Mouse (Mus musculus): ENCODE measurements around the gene Adam22. TPM values are rescaled to one million over a fixed set of nuclear protein-coding genes. Genes with fewer than 3 reads are reported as not detected.

Gene Adam22
- total RNA-seq (2014; fragmentation: Nextera tagmentation) = 0.17 TPM in 1 of 2 replicates, not detected in the other
- total RNA-seq (2017) = 0.33 and 1.4 TPM in 2 replicates

DNA sequence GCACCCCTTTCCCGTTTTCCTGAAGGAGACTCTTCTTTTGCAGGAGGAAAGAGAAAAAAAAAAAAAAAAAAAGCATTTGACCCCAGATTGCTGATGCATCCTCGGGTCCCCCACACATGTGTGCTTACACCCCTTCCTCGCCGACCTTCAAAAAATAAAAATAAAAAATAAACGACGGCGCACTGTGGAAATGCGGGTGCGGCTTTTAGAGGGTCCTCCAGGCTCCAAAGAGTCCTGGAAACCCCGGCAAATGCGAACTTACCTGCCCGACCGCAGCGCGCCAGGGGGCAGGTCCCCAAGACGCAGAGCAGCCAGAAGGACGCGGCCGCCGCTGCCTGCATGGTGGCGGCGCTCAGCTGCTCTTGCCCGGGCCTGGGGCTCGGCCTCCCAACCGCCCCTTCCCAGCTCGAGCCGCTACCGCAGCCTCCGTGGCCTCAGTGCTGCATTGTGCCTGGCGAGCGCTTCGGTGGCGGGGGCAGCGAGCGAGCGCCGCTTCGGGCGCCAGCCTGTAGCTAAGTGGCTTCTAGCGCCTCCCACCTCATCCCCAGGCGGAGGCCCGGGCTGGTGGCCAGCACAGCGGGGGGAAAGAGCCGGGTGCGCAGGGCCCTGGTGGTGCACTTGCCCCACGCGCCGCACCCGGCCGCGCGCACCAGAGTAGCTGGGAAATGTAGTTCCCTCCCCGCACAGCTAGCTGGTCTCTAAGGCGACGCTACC lies at the start of gene Adam22:
Gene Adam22, minus strand, starts transcription at position 547 of the 714 bp plus-strand sequence.
- peak; percentile 97 for ATAC-seq (replicated peaks; ENCODE audit: low FRiP score, low TSS enrichment, poor library complexity, severe bottlenecking)

DNA sequence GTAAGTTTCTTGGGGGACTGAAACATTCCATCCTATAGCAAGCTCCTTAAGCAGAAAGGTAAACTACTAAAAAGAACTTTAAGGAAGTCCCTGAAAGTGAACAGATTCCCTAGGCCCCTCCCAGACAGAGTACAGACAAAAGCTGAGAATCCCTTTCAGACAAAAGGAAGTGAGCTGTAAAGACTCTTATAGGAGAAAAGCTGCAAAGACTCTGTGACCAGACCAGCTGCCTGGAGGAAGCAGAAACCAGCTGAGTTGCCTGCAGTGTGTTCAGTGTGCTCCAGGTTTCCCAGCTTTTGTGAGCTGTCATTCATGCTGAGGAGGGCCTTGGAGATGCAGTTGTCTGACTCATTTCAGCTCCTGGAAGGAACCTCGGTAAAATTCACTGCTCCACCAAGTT lies 49.5 kb upstream of the Adam22 start:
- no peak for ATAC-seq (replicated peaks; ENCODE audit: low FRiP score, low TSS enrichment, poor library complexity, severe bottlenecking)

DNA sequence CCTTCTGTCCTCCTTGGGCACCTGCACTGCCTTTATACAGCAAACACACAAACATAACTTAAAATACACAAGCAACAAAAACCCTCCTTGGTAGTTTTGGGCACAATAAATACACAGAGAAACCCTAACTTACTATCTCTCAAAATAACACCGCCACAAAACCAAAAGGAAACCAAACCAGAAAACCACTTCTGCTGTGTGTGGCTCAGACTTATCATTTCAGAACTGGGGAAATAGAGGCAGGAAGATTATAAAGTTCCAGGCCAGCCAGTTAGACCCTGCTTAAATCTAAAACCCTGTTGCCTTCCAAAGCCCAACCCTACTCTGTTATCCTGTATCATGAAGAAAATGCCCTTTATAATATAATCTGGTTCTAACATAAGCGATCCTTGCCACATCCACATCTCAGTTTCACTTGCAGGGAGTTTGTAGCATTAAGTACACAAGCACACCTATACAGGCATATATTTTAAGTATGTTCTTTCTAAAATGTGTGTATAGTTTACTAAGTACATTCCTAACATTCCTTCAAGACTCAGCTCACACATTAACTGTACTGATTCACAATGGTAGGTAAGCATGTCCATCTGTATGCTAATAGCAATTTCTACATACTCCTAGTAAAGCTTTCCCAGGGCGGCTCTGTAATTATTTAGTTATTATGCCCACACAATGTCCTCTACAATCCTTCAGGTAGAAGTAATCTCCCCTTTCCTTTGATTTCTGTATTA lies 48.9 kb upstream of the Adam22 start:
- no peak for ATAC-seq (replicated peaks; ENCODE audit: low FRiP score, low TSS enrichment, poor library complexity, severe bottlenecking)

DNA sequence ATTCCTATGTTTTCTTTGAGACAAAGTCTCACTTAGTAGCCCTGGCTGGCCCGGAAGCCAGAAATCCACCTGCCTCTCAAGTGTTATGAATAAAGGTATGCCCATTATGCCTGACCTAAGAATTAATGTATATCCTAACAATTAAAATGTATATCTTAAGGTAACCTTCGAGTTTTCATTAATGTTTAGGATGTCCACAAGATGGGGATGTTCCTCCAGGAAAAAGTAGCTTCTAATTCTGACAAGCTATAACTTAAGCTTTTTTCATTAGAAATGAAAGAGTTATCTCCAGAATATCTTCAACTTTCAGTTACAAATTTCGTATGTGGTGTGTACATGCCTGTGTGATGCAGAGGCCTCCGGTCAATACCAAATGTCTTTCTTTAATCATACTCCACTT lies 40.8 kb upstream of the Adam22 start:
- no peak for ATAC-seq (replicated peaks; ENCODE audit: low FRiP score, low TSS enrichment, poor library complexity, severe bottlenecking)

- no peak for ATAC-seq (replicated peaks; ENCODE audit: low FRiP score, low TSS enrichment, poor library complexity, severe bottlenecking)
Observed at GRCm38 (mm10) chr5:8397587-8398249, 29.8 kb upstream of the Adam22 start.

DNA sequence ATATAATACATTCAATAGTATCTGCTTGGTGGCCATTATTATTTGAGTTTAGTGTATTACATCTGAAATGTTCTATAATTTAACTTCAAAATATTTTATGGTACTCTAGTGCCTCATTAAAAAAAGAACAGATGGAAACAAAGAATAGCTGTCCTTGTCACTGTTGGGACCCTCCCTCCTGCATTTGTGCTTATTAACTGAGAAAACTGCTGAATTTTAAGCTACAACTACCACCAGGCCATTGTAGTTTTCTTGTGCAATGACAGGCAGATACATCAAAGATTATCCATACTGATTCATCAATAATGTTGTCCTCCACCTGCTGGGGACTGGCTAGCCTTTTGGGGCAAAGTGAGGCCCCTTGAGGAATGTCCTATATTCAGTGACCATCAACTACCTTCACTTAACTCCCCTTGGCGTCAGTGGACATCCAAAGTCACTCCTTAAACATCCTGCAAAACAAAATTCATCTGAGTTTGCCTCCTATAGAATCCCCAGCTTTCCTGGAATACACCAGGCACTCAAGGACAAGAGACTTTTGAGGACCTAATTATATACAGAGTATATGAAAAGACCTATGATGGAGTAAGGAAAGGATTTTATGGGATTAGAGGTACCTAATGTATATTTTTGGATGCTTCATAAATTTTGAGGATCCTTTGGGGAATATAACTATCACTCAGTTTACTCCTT lies 26.1 kb upstream of the Adam22 start:
- no peak for ATAC-seq (replicated peaks; ENCODE audit: low FRiP score, low TSS enrichment, poor library complexity, severe bottlenecking)

DNA sequence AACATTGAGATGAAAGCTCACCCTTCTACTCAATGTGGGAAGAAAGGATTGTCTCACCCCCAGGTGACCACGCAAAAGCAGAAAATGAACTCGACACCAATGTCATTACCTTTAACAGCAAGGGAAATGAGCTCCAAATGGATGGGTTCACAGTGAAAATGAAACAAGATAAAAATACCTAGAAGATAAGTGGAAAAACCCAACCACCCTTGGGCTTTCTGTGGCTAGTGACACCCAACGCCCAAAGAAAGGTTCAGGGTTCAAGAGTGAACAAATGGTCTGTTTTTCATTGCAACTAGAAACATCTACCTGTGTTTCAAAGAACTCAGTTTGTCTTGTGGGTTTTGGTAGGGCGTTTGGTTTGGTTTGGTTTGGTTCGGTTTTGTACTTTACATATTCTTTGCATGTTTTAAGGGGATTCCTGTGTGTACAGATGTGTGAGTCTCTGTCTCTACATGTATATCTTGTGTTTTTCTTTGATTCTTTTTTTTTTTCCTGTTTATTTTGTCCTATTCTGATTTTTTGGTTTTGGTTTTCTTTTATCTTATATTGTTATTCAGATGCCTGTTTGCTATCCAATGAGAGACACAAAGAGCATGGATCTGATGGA lies 6.4 kb upstream of the Adam22 start:
- no peak for ATAC-seq (replicated peaks; ENCODE audit: low FRiP score, low TSS enrichment, poor library complexity, severe bottlenecking)

GRCm38 (mm10) chr5:8373415-8373814 lies 5.5 kb upstream of the Adam22 start:
- ATAC-seq (replicated peaks; ENCODE audit: low FRiP score, low TSS enrichment, poor library complexity, severe bottlenecking) = no peak

- peak; percentile 50; the same call in 1 of the 2 replicates for ATAC-seq (replicated peaks; ENCODE audit: low FRiP score, low TSS enrichment, poor library complexity, severe bottlenecking)
Observed at GRCm38 (mm10) chr5:8368781-8369180, 821 bp upstream of the Adam22 start.

DNA sequence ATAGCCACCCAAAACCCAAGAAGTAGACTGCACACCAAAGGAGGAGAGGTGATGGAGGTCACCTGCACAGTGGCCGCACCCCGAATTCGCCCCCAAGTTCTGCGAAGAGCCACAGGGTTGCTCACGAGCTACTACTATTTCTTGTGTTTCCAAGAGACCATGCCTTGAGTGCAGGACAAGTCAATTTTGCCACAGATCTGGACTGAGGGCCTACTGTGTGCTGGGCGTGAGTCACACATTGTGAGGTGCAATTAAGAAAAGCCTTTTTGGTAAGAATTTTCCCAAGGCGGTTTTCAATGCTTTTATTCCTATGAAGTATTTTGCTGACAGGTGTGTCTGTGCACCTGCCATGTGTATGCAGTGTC lies 350 bp upstream of the Adam22 start:
- ATAC-seq (replicated peaks; ENCODE audit: low FRiP score, low TSS enrichment, poor library complexity, severe bottlenecking) = no peak

- ATAC-seq (replicated peaks; ENCODE audit: low FRiP score, low TSS enrichment, poor library complexity, severe bottlenecking) = no peak
Observed at GRCm38 (mm10) chr5:8366771-8367613, 968 bp downstream of the Adam22 start.

DNA sequence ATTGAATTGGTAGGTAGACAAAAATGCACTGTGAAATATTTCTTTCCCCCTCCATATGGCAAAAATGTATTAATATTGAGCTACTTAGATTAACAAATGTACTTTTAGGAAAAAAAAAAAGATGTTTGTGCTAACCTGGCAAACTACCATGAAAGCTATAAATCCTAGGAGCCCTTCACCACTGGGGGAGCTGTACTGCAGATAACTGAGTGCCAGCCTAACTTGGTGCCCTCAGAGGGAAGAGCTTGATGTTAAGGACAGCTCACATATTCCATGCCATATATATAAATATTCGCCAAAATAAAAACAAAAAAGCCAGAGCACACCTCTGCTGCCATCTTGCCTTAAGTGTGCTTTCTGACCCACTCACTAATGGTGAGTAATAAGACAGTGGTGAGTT lies 5.6 kb downstream of the Adam22 start:
- ATAC-seq (replicated peaks; ENCODE audit: low FRiP score, low TSS enrichment, poor library complexity, severe bottlenecking) = peak; percentile 82

DNA sequence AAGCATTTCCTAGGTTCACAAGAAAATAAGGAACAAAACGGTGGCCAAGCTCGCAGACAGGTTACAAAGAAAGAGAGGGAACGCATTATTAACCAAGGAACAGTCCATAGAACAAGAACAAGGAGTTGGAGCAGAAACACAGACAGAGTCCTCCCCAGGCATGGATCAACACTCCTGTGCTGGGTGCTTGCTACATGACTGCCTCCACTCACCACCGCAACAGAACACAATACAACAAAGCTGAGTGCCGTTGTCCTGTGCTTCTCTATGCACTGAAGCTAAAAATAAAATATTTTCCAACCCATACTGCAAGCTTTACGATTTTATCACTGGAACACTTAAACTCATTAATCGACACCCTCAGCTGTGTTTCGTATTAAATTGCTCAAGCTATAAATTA lies 10.3 kb downstream of the Adam22 start:
- no peak for ATAC-seq (replicated peaks; ENCODE audit: low FRiP score, low TSS enrichment, poor library complexity, severe bottlenecking)

- 0 out of 2 replicates have a peak, but pooled peaks have one; percentile 44 for ATAC-seq (replicated peaks; ENCODE audit: low FRiP score, low TSS enrichment, poor library complexity, severe bottlenecking)
Observed at GRCm38 (mm10) chr5:8356885-8357651, 10.9 kb downstream of the Adam22 start.

DNA sequence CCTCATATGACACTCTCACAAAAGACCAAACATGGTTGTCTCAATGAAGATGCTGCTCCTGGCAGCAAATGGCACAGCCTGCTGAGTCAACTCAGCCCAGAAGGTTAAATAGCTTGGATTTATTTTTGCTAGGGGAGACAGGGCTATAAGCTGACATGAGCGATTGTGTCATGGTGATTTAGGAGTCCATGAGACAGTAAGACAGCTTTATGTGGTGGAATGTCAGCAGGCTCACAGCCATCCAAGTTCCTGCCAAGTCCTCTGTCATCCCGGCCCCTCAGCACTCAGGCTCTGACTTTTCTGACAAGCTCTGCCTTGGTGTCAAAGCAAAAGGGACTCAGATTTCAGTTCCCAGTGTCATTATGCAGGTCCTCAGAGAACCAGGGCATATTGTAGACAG lies 11.6 kb downstream of the Adam22 start:
- no peak for ATAC-seq (replicated peaks; ENCODE audit: low FRiP score, low TSS enrichment, poor library complexity, severe bottlenecking)

DNA sequence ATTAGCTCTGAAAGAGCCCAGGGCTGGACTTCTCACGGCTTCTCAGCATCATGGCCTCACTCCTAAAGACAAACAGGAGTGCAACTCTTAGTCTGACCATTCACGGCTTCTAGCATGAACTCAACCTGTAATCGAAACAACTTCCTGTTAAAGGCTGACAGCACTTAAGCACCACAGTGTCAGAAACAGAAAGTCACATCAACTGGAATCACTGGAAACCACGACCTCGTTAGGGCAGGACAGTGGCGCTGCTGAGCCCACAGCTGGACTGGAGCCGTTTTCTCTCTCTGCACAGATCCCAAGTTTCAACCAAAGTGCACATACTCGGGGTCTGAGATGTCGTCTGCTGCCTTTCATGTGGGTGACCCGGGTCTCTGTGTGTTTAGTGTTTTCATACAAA lies 18.4 kb downstream of the Adam22 start:
- no peak for ATAC-seq (replicated peaks; ENCODE audit: low FRiP score, low TSS enrichment, poor library complexity, severe bottlenecking)

DNA sequence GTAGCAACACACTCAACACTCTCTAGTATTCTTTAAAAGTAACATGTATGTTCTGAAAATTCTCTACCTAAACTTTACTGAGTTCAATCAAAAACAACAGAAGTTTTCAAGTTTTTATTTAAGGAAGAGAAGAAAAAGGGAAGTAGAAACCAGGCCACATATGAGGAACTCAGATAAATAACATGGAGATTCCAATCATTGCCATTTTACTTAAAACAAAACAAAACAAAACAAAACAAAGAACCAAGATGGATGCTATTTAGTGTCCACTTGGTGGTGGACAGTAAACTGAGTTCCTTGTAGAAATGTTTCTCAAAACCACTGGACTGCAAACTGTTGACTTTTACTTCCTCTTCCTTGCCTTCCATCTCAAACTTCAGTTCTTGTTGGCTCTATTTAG lies 21.6 kb downstream of the Adam22 start:
- ATAC-seq (replicated peaks; ENCODE audit: low FRiP score, low TSS enrichment, poor library complexity, severe bottlenecking) = no peak

GRCm38 (mm10) chr5:8343296-8343695 lies 24.7 kb downstream of the Adam22 start:
- no peak for ATAC-seq (replicated peaks; ENCODE audit: low FRiP score, low TSS enrichment, poor library complexity, severe bottlenecking)

Measured in megakaryocyte-erythroid progenitor cell, adult 5-6 weeks (primary cell).